Mouse (Mus musculus): Measurements from ENCODE around the gene Polr2e. TPM values are rescaled to one million over a fixed set of nuclear protein-coding genes. Genes with fewer than 3 reads are reported as not detected.
"Not testable (repeated sequence)": the region's sequence is repeated elsewhere in the genome, so short reads cannot be mapped to it uniquely, and the experiment has no call there.

Gene Polr2e
- polyA plus RNA-seq, 1 experiment from 2014 or later, result 248 TPM

DNA sequence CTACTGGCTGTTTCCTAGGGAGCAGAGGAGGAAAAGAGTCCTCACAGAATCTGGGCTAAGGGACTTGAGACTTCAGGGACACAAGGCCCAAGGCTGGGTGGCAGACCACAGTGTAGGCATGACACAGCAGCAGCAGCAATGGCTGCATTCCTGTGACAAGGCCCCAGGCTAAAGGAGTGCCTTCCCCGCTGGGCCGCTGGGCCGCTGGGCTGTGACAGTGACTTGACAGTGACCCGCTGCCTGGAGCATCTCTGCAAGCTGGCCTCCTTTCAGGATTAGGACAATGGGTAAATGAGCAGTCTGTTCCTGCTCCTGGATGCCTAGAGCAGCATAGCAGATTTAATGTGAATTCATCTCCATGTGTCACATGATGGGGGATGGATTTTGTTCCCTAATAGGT lies 4.5 kb upstream of the Polr2e start:
- H3K4me1 ChIP-seq (ENCODE audit: insufficient read depth, low read length), result peaks cover 11% of the 10 kb centered on the region
- H3K36me3 ChIP-seq (ENCODE audit: insufficient read depth, low read length), result no peaks in the 10 kb centered on the region
- no peak overlapping the region for H3K9ac ChIP-seq (replicated peaks; ENCODE audit: low read length)
- no peak overlapping the region for H3K4me3 ChIP-seq (ENCODE audit: low read length)
- no peaks in the 10 kb centered on the region for H3K9me3 ChIP-seq (ENCODE audit: low read length)
- H3K4me2 ChIP-seq (replicated peaks; ENCODE audit: low read depth, low read length), result no peak overlapping the region
- H3K27me3 ChIP-seq (ENCODE audit: insufficient read depth, low read length), result no peaks in the 10 kb centered on the region
- ATAC-seq (ENCODE audit: low FRiP score, low TSS enrichment), result no peak
- H3K27ac ChIP-seq (ENCODE audit: low read length), result no peak overlapping the region
- 52% methylated on average over 4 of the region's 4 CpGs for WGBS

DNA sequence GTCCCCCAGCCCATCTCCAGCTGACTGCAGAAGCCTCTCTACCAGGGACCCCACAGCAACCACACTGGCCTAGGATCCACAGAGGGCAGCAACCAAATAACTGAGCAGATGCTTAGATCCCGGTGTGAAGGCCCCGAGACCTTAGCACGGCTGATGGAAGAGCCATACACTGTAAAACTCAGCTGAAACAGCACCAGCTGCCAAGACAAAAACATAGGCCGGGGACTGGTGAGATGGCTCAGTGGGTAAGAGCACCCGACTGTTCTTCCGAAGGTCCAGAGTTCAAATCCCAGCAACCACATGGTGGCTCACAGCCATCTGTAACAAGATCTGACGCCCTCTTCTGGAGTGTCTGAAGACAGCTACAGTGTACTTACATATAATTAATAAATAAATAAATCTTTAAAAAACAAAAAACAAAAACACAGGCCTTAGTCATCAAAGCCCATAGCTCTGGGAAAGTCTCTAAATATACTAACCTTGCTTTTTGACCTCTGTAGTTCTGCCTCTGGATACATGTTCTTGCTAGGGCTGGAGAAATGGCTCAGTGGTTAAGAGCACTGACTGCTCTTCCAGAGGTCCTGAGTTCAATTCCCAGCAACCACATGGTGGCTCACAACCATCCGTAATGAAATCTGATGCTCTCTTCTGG lies 1.9 kb upstream of the Polr2e start:
- not testable (repeated sequence) for H3K9me3 ChIP-seq (ENCODE audit: low read length); H3K4me2 ChIP-seq (replicated peaks; ENCODE audit: low read depth, low read length); H3K9ac ChIP-seq (replicated peaks; ENCODE audit: low read length); ATAC-seq (ENCODE audit: low FRiP score, low TSS enrichment); H3K27me3 ChIP-seq (ENCODE audit: insufficient read depth, low read length); H3K27ac ChIP-seq (ENCODE audit: low read length); H3K4me3 ChIP-seq (ENCODE audit: low read length)
- H3K4me1 ChIP-seq (ENCODE audit: insufficient read depth, low read length), result peaks cover 12% of the 10 kb centered on the region
- 78% methylated on average over 8 of the region's 8 CpGs for WGBS
- H3K36me3 ChIP-seq (ENCODE audit: insufficient read depth, low read length), result peaks cover 19% of the 10 kb centered on the region

DNA sequence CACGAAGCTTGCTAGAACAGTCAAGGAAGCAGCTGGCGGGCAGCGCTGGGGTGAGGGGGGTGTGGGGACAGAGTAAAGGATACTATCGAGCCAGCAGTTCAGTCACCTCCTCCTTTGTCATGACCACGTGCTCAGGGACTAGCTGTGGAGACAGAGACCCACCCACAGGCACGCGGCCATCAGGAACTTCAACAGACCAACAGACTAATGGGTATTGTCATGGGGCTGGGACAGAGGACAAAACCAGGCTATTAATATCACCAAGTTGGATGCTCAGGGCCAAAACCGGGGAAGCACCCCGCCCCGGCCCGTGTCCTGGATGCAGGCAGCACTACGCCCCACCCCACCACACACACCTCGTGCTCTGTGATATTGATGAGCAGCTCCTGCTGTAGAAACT lies 2.8 kb downstream of the Polr2e start:
- ATAC-seq (ENCODE audit: low FRiP score, low TSS enrichment), result no peak
- no peak overlapping the region for H3K4me3 ChIP-seq (ENCODE audit: low read length)
- H3K27ac ChIP-seq (ENCODE audit: low read length), result no peak overlapping the region
- H3K9ac ChIP-seq (replicated peaks; ENCODE audit: low read length), result no peak overlapping the region
- peaks cover 40% of the 10 kb centered on the region for H3K36me3 ChIP-seq (ENCODE audit: insufficient read depth, low read length)
- H3K4me2 ChIP-seq (replicated peaks; ENCODE audit: low read depth, low read length), result no peak overlapping the region
- WGBS, result 90% methylated on average over 13 of the region's 13 CpGs
- H3K9me3 ChIP-seq (ENCODE audit: low read length), result no peaks in the 10 kb centered on the region
- H3K27me3 ChIP-seq (ENCODE audit: insufficient read depth, low read length), result no peaks in the 10 kb centered on the region
- peaks cover 33% of the 10 kb centered on the region for H3K4me1 ChIP-seq (ENCODE audit: insufficient read depth, low read length)

DNA sequence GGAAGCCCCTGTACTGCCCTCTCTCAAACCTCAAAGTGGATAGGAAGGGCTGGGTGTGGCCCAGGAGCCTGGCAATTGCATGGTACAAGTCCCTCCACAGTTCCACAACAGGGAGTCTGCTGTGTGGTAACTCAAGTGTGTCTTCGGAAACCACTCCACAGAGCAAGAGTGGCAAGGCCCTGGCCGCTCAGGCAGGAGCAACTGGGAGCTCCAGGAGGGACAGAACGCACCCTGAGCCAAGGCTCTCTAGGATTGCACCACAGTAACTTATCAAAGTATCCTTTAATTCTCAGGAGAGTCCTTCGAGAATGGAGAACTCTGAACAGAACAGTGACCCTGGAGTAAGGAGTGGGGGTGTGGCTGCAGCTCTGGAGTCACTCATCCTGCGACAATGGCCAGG lies 3.9 kb downstream of the Polr2e start:
- peaks cover 33% of the 10 kb centered on the region for H3K4me1 ChIP-seq (ENCODE audit: insufficient read depth, low read length)
- H3K9ac ChIP-seq (replicated peaks; ENCODE audit: low read length), result no peak overlapping the region
- no peak overlapping the region for H3K4me3 ChIP-seq (ENCODE audit: low read length)
- 86% methylated on average over 5 of the region's 5 CpGs for WGBS
- no peaks in the 10 kb centered on the region for H3K27me3 ChIP-seq (ENCODE audit: insufficient read depth, low read length)
- H3K4me2 ChIP-seq (replicated peaks; ENCODE audit: low read depth, low read length), result no peak overlapping the region
- no peaks in the 10 kb centered on the region for H3K9me3 ChIP-seq (ENCODE audit: low read length)
- H3K36me3 ChIP-seq (ENCODE audit: insufficient read depth, low read length), result peaks cover 40% of the 10 kb centered on the region
- ATAC-seq (ENCODE audit: low FRiP score, low TSS enrichment), result no peak
- H3K27ac ChIP-seq (ENCODE audit: low read length), result 0 out of 2 replicates have a peak overlapping the region, but pooled peaks have one; percentile 45

DNA sequence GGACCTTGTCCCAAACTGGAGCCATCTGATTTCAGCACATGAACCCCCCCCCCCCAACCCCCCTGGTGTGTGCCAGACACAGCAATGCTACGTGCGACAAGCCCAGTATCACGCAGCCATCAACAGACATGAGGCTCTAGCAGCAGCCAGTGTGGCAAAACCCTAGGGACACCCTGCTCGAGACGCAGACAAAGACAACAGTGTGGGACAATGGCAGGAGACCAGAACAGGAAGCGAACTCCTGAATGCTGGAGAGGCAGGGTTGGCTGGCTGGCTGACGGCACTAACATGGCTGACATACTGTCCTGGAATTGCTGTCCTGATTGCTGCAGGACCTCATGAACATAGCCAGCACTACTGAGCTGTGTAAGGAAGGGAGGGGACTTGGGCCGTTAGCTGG lies 4.4 kb downstream of the Polr2e start:
- no peak overlapping the region for H3K4me3 ChIP-seq (ENCODE audit: low read length)
- H3K27ac ChIP-seq (ENCODE audit: low read length), result 0 out of 2 replicates have a peak overlapping the region, but pooled peaks have one; percentile 45
- H3K9me3 ChIP-seq (ENCODE audit: low read length), result no peaks in the 10 kb centered on the region
- H3K9ac ChIP-seq (replicated peaks; ENCODE audit: low read length), result no peak overlapping the region
- H3K4me2 ChIP-seq (replicated peaks; ENCODE audit: low read depth, low read length), result no peak overlapping the region
- no peak for ATAC-seq (ENCODE audit: low FRiP score, low TSS enrichment)
- H3K4me1 ChIP-seq (ENCODE audit: insufficient read depth, low read length), result peaks cover 33% of the 10 kb centered on the region
- WGBS, result 83% methylated on average over 8 of the region's 8 CpGs
- H3K36me3 ChIP-seq (ENCODE audit: insufficient read depth, low read length), result peaks cover 40% of the 10 kb centered on the region
- no peaks in the 10 kb centered on the region for H3K27me3 ChIP-seq (ENCODE audit: insufficient read depth, low read length)

GRCm38 (mm10) chr10:80033511-80034391 lies 5.8 kb downstream of the Polr2e start:
- peaks cover 32% of the 10 kb centered on the region for H3K4me1 ChIP-seq (ENCODE audit: insufficient read depth, low read length)
- H3K9ac ChIP-seq (replicated peaks; ENCODE audit: low read length), result no peak overlapping the region
- peak overlapping the region; percentile 14; the same call in 1 of the 2 replicates for H3K27ac ChIP-seq (ENCODE audit: low read length)
- no peaks in the 10 kb centered on the region for H3K27me3 ChIP-seq (ENCODE audit: insufficient read depth, low read length)
- ATAC-seq (ENCODE audit: low FRiP score, low TSS enrichment), result peak; percentile 27; the same call in 1 of the 2 replicates
- H3K36me3 ChIP-seq (ENCODE audit: insufficient read depth, low read length), result peaks cover 40% of the 10 kb centered on the region
- WGBS, result 31% methylated on average over 9 of the region's 9 CpGs
- H3K4me3 ChIP-seq (ENCODE audit: low read length), result no peak overlapping the region
- H3K4me2 ChIP-seq (replicated peaks; ENCODE audit: low read depth, low read length), result no peak overlapping the region
- no peaks in the 10 kb centered on the region for H3K9me3 ChIP-seq (ENCODE audit: low read length)

DNA sequence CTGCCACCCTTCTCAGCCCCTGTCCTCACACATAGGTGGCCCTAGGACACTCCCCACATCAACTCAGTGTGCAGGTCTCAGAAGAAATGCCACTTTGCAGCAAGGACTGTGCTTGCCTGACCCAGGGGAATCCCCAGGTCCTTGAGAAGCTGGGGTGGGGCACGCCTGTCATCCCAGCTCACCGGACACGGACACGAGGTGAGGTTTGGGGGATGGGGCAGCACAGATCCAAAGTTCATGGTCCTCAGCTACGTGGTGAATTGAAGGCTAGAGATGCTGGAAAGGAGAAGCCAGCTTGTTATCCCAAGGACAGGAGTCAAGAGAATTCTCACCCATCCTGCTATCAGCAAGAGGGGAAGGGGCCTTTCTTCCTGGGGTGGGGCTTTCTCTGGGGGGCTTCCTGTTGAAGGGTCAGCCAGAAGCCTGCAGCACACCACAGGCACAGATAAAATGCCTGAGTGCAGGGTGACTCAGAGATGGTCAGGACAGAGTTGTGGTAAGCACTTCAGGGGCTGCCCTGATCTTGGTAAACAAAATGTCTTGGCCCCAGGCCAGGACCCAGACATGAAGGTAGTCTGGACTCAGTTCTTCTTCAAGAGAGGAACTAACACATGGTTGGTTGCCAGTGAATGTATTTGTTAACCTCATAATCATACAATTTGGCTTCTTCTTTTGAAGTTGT lies 6.7 kb downstream of the Polr2e start:
- Histone ChIP-seq H3K27ac (ENCODE audit: low read length) (peak overlapping the region; percentile 14; the same call in 1 of the 2 replicates), H3K27me3 (ENCODE audit: insufficient read depth, low read length) (no peaks in the 10 kb centered on the region), H3K4me1 (ENCODE audit: insufficient read depth, low read length) (peaks cover 24% of the 10 kb centered on the region), H3K4me3 (ENCODE audit: low read length) (no peak overlapping the region), H3K9ac (replicated peaks; ENCODE audit: low read length) (0 out of 2 replicates have a peak overlapping the region, but pooled peaks have one; percentile 4), H3K36me3 (ENCODE audit: insufficient read depth, low read length) (peaks cover 35% of the 10 kb centered on the region), H3K4me2 (replicated peaks; ENCODE audit: low read depth, low read length) (no peak overlapping the region), H3K9me3 (ENCODE audit: low read length) (no peaks in the 10 kb centered on the region)
- WGBS, result 43% methylated on average over 5 of the region's 5 CpGs
- ATAC-seq (ENCODE audit: low FRiP score, low TSS enrichment), result no peak

DNA sequence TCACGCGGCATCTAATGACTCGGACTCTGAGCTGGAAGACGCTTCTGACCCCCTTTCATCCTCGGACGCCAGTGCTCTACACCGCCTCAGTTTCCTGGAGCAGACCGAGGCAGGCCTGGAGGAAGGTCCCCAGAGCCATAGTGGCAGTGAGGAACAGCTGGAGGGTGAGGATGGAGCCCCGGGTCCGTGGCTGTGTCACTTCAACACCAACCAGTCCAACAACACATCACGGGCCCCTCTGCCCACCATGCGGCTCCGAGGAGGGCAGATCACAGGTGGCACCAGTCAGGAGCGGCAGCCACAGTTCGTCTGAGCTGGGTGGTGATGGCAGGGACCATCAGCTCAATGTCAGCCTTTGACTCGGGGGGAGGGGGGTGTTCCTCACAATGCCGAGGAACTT lies 8.9 kb downstream of the Polr2e start:
- ATAC-seq (ENCODE audit: low FRiP score, low TSS enrichment), result no peak
- no peak overlapping the region for H3K9ac ChIP-seq (replicated peaks; ENCODE audit: low read length)
- peaks cover 13% of the 10 kb centered on the region for H3K36me3 ChIP-seq (ENCODE audit: insufficient read depth, low read length)
- no peak overlapping the region for H3K27ac ChIP-seq (ENCODE audit: low read length)
- no peak overlapping the region for H3K4me3 ChIP-seq (ENCODE audit: low read length)
- WGBS, result 80% methylated on average over 17 of the region's 17 CpGs
- H3K4me2 ChIP-seq (replicated peaks; ENCODE audit: low read depth, low read length), result no peak overlapping the region
- no peaks in the 10 kb centered on the region for H3K9me3 ChIP-seq (ENCODE audit: low read length)
- H3K4me1 ChIP-seq (ENCODE audit: insufficient read depth, low read length), result peaks cover 22% of the 10 kb centered on the region
- H3K27me3 ChIP-seq (ENCODE audit: insufficient read depth, low read length), result no peaks in the 10 kb centered on the region

DNA sequence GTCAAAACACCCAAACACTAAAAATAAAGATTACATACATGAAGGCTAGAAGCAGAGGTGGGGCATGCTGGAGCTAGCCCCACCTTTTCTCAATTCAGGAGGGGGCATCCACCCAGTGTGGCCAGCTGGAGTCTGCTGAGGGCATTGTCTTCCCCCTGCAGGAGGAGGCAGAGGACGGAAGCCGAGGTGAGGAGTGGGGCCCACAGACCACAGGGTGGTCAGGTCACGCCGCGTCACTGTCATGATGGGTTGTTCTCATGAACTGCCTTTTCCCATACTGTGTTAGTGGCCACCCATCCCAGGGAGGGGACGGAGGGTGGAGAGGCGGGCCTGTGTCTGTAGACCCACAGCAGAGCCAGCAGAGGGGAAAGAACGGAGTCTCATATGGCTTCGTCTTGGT lies 9.4 kb downstream of the Polr2e start:
- Histone ChIP-seq H3K27ac (ENCODE audit: low read length) (no peak overlapping the region), H3K36me3 (ENCODE audit: insufficient read depth, low read length) (peaks cover 8% of the 10 kb centered on the region; the same call in 1 of the 2 replicates), H3K4me2 (replicated peaks; ENCODE audit: low read depth, low read length) (no peak overlapping the region), H3K4me1 (ENCODE audit: insufficient read depth, low read length) (peaks cover 22% of the 10 kb centered on the region), H3K9ac (replicated peaks; ENCODE audit: low read length) (no peak overlapping the region), H3K27me3 (ENCODE audit: insufficient read depth, low read length) (no peaks in the 10 kb centered on the region), H3K9me3 (ENCODE audit: low read length) (no peaks in the 10 kb centered on the region), H3K4me3 (ENCODE audit: low read length) (no peak overlapping the region)
- 81% methylated on average over 9 of the region's 9 CpGs for WGBS
- no peak for ATAC-seq (ENCODE audit: low FRiP score, low TSS enrichment)
